Mouse (Mus musculus): ENCODE measurements at regions not wholly inside any gene's neighbourhood (a gene's known extent, or its start where the extent isn't known, plus 50 kb on each side); places are given as distances from the start of the nearest gene placed in this dataset.

- DNase-seq: no peak
Observed at GRCm38 (mm10) chr12:16135602-16136213, 319.0 kb upstream of the Trib2 start.

GRCm38 (mm10) chr12:16134446-16134845 lies 317.7 kb upstream of the Trib2 start:
- DNase-seq: no peak

- peak; percentile 66 for DNase-seq
Observed at GRCm38 (mm10) chr12:16133253-16133652, 316.5 kb upstream of the Trib2 start.

- DNase-seq: no peak
Observed at GRCm38 (mm10) chr12:16131740-16132077, 315.0 kb upstream of the Trib2 start.

- no peak for DNase-seq
Observed at GRCm38 (mm10) chr12:16131028-16131739, 314.5 kb upstream of the Trib2 start.

- no peak for DNase-seq
Observed at GRCm38 (mm10) chr12:16130605-16131004, 313.9 kb upstream of the Trib2 start.

GRCm38 (mm10) chr12:16129923-16130322 lies 313.2 kb upstream of the Trib2 start:
- DNase-seq: no peak

GRCm38 (mm10) chr12:16129243-16129642 lies 312.5 kb upstream of the Trib2 start:
- DNase-seq: no peak

GRCm38 (mm10) chr12:16124906-16125305 lies 308.2 kb upstream of the Trib2 start:
- DNase-seq: no peak

- DNase-seq: peak; percentile 7
Observed at GRCm38 (mm10) chr12:16122353-16123127, 305.8 kb upstream of the Trib2 start.

GRCm38 (mm10) chr12:16121787-16122186 lies 305.1 kb upstream of the Trib2 start:
- no peak for DNase-seq

- DNase-seq: no peak
Observed at GRCm38 (mm10) chr12:16118710-16119109, 302.0 kb upstream of the Trib2 start.

GRCm38 (mm10) chr12:16106946-16107345 lies 290.2 kb upstream of the Trib2 start:
- DNase-seq: no peak

GRCm38 (mm10) chr12:16098840-16099239 lies 282.1 kb upstream of the Trib2 start:
- DNase-seq: no peak

GRCm38 (mm10) chr12:16092643-16093042 lies 275.9 kb upstream of the Trib2 start:
- no peak for DNase-seq

- DNase-seq: no peak
Observed at GRCm38 (mm10) chr12:16091336-16091735, 274.6 kb upstream of the Trib2 start.

GRCm38 (mm10) chr12:16083176-16083575 lies 266.5 kb upstream of the Trib2 start:
- no peak for DNase-seq

GRCm38 (mm10) chr12:16077215-16077614 lies 260.5 kb upstream of the Trib2 start:
- no peak for DNase-seq

- DNase-seq: no peak
Observed at GRCm38 (mm10) chr12:16075962-16076361, 259.2 kb upstream of the Trib2 start.

- DNase-seq: no peak
Observed at GRCm38 (mm10) chr12:16068940-16069339, 252.2 kb upstream of the Trib2 start.

GRCm38 (mm10) chr12:16062689-16063088 lies 246.0 kb upstream of the Trib2 start:
- DNase-seq: no peak

GRCm38 (mm10) chr12:16060461-16060860 lies 243.7 kb upstream of the Trib2 start:
- DNase-seq: peak; percentile 13

- DNase-seq: no peak
Observed at GRCm38 (mm10) chr12:16058255-16058654, 241.5 kb upstream of the Trib2 start.

- no peak for DNase-seq
Observed at GRCm38 (mm10) chr12:16056831-16057230, 240.1 kb upstream of the Trib2 start.
